Mouse (Mus musculus) heart, embryonic 10.5 days (tissue): ENCODE measurements around the gene Aldh18a1. TPM values are rescaled to one million over a fixed set of nuclear protein-coding genes. Genes with fewer than 3 reads are reported as not detected.
"Not testable (repeated sequence)": the region's sequence is repeated elsewhere in the genome, so short reads cannot be mapped to it uniquely, and the experiment has no call there.

Source experiments
- DNase-seq: peaks from one replicate; pipeline ENCODE4 v3.0.0-alpha.2; 2017; ENCODE audit warnings: low spot score
- H3K27ac ChIP-seq: fragments of 300-500 bp; sonication (generic); 2 replicates; pipeline ENCODE4 v1.5.1; 2016; ENCODE audit warnings: mild to moderate bottlenecking
- H3K27me3 ChIP-seq: fragments of 300-500 bp; sonication (generic); 2 replicates; pipeline ENCODE4 v1.6.1; 2016; ENCODE audit warnings: mild to moderate bottlenecking; ENCODE audit not compliant: poor library complexity, insufficient read depth, severe bottlenecking
- H3K36me3 ChIP-seq: fragments of 300-500 bp; sonication (generic); 2 replicates; pipeline ENCODE4 v1.6.1; 2016; ENCODE audit warnings: mild to moderate bottlenecking, moderate library complexity
- H3K4me1 ChIP-seq: fragments of 300-500 bp; sonication (generic); 2 replicates; pipeline ENCODE4 v1.6.1; 2016; ENCODE audit warnings: mild to moderate bottlenecking
- H3K4me3 ChIP-seq: fragments of 300-500 bp; sonication (generic); 2 replicates; pipeline ENCODE4 v1.5.1; 2016; ENCODE audit warnings: mild to moderate bottlenecking, moderate library complexity
- H3K9me3 ChIP-seq: fragments of 300-500 bp; sonication (generic); 2 replicates; pipeline ENCODE4 v1.6.1; 2016; ENCODE audit warnings: mild to moderate bottlenecking, moderate library complexity
- WGBS: fragments of 180-500 bp; shearing (Covaris S2); methylation state at CpG from one replicate; pipeline ENCODE4 v1.1.7; 2016; 5-methylcytosine and 5-hydroxymethylcytosine counted together
- polyA plus RNA-seq: library from polyadenylated mRNA; unstranded; fragments of >200 nt; fragmentation: Nextera tagmentation; extraction: Ambion mirVana; gene quantifications from 2 replicates; pipeline ENCODE4 v1.2.1, GENCODE M21; 2016

The Aldh18a1 gene
- polyA plus RNA-seq = 63.9 and 66.2 TPM in 2 replicates

DNA sequence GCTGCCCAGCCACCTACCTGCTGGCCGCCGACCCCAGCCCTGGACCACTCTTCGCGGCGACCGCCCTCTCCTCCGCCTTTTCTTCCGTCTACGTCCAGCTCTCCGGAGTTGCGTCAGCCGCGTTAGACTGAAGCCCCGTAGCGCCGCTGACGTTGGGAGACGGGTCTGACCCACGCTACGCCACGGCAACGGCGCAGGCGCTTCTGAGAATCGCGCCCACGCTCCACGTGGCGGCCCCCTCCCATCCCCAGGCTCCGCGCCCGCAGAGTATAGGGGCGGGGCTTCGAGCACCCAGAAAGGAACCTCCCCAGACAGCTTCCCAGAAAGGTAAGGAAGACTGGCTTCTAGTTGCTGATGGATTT, at the start of gene Aldh18a1:
Gene Aldh18a1 (minus strand): TSS at position 171 of the 362 bp plus-strand sequence.
- Histone ChIP-seq H3K4me1 (peaks cover 12% of the 10 kb centered on the region), H3K27ac (peak within 1 kb of the TSS; percentile 87), H3K27me3 (no peaks in the 10 kb centered on the region), H3K36me3 (peaks cover 15% of the 10 kb centered on the region), H3K9me3 (no peaks in the 10 kb centered on the region), H3K4me3 (peak within 1 kb of the TSS; percentile 77)
- WGBS = under 1% methylated on average over 34 of the region's 34 CpGs
- peak; percentile 96 for DNase-seq

DNA sequence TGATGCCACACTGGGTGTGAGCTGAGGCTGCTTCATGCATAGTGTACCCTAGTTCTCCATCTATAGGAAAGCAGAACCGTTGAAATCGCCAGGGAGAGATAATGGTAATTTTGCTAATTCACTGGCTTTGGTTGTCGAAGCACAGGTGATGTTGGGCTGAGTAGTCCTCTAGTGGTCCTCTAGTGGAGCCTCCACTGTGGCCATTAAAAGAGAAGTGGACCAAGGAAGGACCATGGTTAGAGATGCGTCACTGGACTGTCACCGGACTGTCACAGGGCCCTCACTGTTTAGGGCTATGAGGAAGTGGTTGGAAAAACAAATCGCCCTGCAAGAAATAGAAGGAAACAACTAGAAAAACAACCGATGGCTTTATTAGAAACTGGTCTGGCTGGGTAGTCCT, 49.3 kb upstream of the Aldh18a1 start:
- WGBS = 79% methylated on average over 7 of the region's 7 CpGs
- Histone ChIP-seq H3K9me3 (no peaks in the 10 kb centered on the region), H3K4me1 (0 out of 2 replicates have a peak, but pooled peaks cover 2% of the 10 kb centered on the region), H3K27me3 (no peaks in the 10 kb centered on the region), H3K36me3 (no peaks in the 10 kb centered on the region), H3K4me3 (no peak overlapping the region), H3K27ac (peak overlapping the region; percentile 2; the same call in 1 of the 2 replicates)
- DNase-seq = no peak

DNA sequence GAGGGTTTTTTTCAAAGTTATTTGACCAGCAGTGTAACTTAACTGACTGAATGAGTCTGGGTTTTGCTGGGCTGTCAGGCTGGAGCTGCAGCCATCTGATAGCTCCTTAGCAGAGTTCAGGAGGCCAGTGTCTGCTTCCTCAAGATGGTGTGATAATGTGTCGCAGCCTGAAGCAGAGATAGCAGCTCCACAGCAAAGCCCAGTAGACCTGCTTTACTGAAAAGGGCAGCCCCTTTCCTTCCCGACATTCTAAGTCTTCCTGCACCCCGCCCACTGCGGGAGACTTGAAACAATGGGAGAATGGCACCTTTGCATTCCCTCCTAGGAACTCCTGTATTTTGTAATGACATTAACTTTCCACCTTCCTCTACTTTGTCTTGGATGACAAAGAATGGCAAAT, 48.8 kb upstream of the Aldh18a1 start:
- 34% methylated on average over 4 of the region's 4 CpGs for whole genome bisulfite sequencing
- DNase-seq = no peak
- H3K27ac ChIP-seq = peak overlapping the region; percentile 2; the same call in 1 of the 2 replicates

DNA sequence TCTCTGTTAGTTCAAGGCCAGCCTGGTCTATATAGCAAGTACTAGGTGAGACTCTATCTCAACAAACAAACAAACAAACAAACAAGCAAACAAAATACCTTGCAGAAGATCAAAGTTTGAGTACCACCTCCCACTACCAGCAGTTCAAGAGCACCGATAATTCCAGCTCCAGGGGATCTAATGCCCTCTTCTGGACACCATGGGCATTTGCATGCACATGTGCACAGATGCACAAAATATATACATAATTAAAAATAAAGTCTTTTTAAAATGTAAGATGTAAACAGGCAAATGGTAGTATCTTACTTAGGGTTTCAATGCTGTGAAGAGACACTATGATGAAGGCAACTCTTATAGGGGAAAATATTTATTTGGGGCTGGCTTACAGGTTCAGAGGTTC, 44.9 kb upstream of the Aldh18a1 start:
- no peak overlapping the region for H3K27ac ChIP-seq
- H3K4me3 ChIP-seq = no peak overlapping the region
- 68% methylated on average over 1 of the region's 1 CpGs for WGBS

More for the DNA sequence above, 48.8 kb upstream of the Aldh18a1 start:
- no peaks in the 10 kb centered on the region for H3K9me3 ChIP-seq
- H3K4me1 ChIP-seq = 0 out of 2 replicates have a peak, but pooled peaks cover 2% of the 10 kb centered on the region
- no peaks in the 10 kb centered on the region for H3K36me3 ChIP-seq
- H3K4me3 ChIP-seq = no peak overlapping the region
- no peaks in the 10 kb centered on the region for H3K27me3 ChIP-seq

DNA sequence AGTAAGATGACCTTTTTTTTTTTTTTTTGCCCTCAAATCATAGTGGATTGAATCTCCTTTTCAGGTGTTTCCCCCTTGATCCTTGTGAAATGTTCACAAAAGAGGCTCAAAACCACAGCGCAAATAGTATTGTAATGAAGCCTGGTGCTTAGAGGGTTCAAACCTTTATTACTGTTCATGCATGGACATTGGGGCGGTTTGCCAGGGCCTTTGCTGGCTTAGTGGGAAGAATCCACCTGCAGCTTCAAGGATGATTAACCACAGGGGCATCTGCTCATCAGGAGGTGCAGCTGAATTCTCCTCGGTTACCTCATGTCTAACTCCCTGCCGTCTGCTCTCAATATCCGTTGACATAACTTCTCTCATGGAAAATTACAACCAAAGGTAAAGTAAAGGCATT, 44.4 kb upstream of the Aldh18a1 start:
- no peaks in the 10 kb centered on the region for H3K9me3 ChIP-seq

More for the DNA sequence above, 44.9 kb upstream of the Aldh18a1 start:
- H3K27me3 ChIP-seq = no peaks in the 10 kb centered on the region
- no peak for DNase-seq
- H3K9me3 ChIP-seq = no peaks in the 10 kb centered on the region
- H3K4me1 ChIP-seq = no peaks in the 10 kb centered on the region
- no peaks in the 10 kb centered on the region for H3K36me3 ChIP-seq

DNA sequence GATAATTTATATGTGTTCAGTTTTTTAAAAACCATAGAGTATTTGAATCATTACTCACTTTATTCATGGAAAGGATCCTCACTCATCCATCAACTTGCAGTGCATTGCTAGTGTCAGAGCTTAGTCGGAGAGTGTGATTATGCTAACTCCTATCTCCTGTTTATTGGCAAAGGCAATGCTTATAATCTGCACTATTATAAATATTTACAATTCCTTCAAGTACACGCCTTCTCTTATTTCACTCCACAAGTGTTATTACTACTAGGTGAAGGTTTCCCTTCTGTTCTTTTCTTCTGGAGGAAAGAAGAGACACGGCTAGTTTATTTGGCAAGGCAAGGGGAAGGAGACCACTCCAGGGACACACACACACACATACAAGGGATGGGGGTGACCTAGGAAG, 43.9 kb upstream of the Aldh18a1 start:
- no peak for DNase-seq
- 74% methylated on average over 3 of the region's 3 CpGs for whole genome bisulfite sequencing

More for the DNA sequence above, 44.4 kb upstream of the Aldh18a1 start:
- H3K4me3 ChIP-seq = no peak overlapping the region
- DNase-seq = no peak
- H3K4me1 ChIP-seq = no peaks in the 10 kb centered on the region
- H3K27ac ChIP-seq = no peak overlapping the region
- WGBS = 82% methylated on average over 5 of the region's 5 CpGs
- H3K27me3 ChIP-seq = no peaks in the 10 kb centered on the region
- H3K36me3 ChIP-seq = no peaks in the 10 kb centered on the region

DNA sequence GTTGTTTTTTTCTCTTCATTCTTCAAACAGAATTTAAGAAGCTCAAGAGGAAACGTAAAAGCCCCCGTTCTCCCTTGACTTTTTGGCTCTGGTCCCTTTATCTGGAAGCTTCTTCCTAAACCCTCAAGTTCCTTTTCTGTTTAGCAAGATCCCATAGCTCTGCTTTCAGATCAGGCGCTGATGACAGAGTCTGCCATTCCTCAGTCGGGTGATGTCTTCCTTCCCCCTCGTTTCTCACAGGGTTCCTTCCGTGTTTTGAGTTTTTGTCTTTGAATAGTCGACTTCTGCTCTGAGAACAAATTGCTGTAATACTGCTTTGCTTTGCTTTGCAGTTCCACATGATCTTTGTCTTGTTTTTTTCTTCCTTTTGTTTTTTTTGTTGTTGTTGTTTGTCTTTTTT, 42.3 kb upstream of the Aldh18a1 start:
- 59% methylated on average over 7 of the region's 7 CpGs for WGBS
- DNase-seq = no peak
- Histone ChIP-seq H3K4me1 (no peaks in the 10 kb centered on the region), H3K27me3 (no peaks in the 10 kb centered on the region), H3K4me3 (no peak overlapping the region), H3K36me3 (no peaks in the 10 kb centered on the region), H3K27ac (no peak overlapping the region), H3K9me3 (no peaks in the 10 kb centered on the region)

More for the DNA sequence above, 43.9 kb upstream of the Aldh18a1 start:
- Histone ChIP-seq H3K36me3 (no peaks in the 10 kb centered on the region), H3K4me1 (no peaks in the 10 kb centered on the region), H3K4me3 (no peak overlapping the region), H3K27ac (no peak overlapping the region), H3K27me3 (no peaks in the 10 kb centered on the region), H3K9me3 (no peaks in the 10 kb centered on the region)

DNA sequence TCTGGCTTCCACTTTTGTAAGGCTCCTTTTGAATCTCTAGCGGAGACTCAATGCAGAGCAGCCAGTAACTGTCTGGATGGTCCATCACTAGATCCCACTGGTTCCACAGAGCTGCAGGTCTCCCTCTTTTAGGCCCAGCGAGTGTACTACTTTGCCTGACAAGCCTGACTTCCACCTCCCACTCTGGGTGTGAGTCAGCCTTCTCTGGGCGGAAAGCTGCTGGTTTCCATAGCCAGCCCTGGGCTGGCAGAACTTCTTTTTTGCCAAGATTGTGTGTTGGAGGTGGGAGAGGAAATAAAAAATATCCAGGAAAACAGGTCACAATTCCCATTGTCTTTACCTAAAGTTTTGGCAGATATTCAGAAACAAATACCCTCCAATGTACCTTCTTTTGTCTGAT, 41.8 kb upstream of the Aldh18a1 start:
- no peak overlapping the region for H3K27ac ChIP-seq
- 81% methylated on average over 3 of the region's 3 CpGs for WGBS
- no peaks in the 10 kb centered on the region for H3K36me3 ChIP-seq
- no peak for DNase-seq
- H3K4me1 ChIP-seq = no peaks in the 10 kb centered on the region
- H3K4me3 ChIP-seq = no peak overlapping the region
- H3K27me3 ChIP-seq = no peaks in the 10 kb centered on the region
- no peaks in the 10 kb centered on the region for H3K9me3 ChIP-seq

DNA sequence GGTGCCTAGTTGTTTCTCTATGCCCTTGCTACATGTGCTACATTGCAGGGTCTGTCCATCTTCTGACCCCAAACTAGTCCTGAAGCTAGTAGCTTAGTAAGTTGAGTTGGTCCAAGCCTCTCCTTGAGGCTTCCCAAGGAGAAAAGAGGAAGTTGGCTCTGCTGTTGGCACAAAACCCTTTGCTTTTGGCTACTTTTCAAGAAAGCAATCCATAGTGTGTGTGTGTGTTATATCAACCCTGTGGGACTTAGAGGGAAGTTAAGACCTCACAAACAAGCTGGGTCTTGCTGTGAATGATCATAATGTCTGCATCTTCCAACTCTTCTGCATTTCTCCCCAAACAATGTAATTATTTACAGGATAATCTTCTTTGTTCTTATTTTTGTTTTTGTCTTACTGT, 40.7 kb upstream of the Aldh18a1 start:
- H3K27me3 ChIP-seq = no peaks in the 10 kb centered on the region
- H3K4me1 ChIP-seq = no peaks in the 10 kb centered on the region
- H3K9me3 ChIP-seq = no peaks in the 10 kb centered on the region
- no peak overlapping the region for H3K27ac ChIP-seq
- DNase-seq = no peak
- H3K4me3 ChIP-seq = no peak overlapping the region
- no peaks in the 10 kb centered on the region for H3K36me3 ChIP-seq

DNA sequence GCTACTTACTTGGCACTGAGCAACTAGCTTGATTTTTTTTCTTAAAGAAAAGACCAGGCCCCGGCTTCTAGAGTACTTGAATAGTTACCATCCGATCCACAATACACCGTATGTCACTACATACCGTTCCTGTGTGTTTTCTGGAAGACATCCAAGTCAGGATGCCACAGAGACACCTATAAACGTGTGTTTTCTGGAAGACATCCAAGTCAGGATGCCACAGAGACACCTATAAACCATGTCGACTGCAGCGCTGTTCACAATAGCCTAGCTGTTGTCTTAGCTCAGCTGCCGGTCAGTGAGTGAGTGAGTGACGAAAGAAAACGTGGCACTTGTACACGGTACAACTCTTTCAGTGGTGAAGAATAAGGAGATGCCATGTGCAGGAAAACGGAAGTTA, 37.7 kb upstream of the Aldh18a1 start:
- Histone ChIP-seq H3K27ac (no peak overlapping the region), H3K9me3 (no peaks in the 10 kb centered on the region), H3K36me3 (no peaks in the 10 kb centered on the region), H3K4me3 (no peak overlapping the region), H3K27me3 (no peaks in the 10 kb centered on the region), H3K4me1 (no peaks in the 10 kb centered on the region)
- WGBS = 63% methylated on average over 12 of the region's 12 CpGs
- DNase-seq = no peak

DNA sequence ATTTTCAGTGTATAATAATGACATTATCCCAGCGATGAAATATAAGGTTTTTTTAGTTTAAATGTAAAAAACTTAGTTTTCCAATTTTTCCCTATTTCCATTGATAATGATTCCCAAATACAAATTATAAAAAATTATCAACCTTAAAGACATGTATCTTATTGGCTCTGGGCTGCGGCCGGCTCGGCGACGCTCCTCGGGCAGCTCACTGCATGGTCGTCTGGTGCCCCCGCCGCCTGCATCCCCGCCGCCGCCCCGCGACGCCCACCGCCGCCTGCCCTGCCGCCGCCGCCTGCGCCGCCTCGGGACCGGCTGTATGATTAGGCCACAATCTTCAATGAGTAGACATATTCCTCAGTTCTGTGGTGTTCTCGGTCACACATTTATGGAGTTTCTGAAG, 33.4 kb upstream of the Aldh18a1 start:
- H3K4me3 ChIP-seq, H3K36me3 ChIP-seq, DNase-seq, H3K4me1 ChIP-seq, H3K27me3 ChIP-seq, H3K27ac ChIP-seq, H3K9me3 ChIP-seq: not testable (repeated sequence)
- WGBS = 29% methylated on average over 16 of the region's 26 CpGs

DNA sequence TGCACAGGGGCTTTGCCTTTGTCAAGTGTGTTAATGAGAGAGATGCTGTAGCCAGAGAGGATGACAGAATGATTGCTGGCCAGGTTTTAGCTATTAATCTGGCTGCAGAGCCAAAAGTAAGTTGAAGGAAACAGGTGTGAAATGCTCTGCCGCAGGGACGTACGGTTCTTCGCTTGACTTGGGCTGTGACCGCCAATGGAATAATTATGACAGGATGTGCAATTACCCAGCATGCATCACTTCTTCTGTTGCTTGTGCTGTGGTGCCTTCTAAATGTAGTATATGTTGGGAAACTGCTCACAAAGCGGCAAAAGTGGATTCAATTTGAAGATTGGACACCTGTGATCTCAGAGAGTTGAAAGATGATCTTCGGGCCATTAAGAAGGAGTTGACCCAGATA, 27.8 kb upstream of the Aldh18a1 start:
- no peaks in the 10 kb centered on the region for H3K36me3 ChIP-seq
- 90% methylated on average over 7 of the region's 7 CpGs for WGBS
- no peak overlapping the region for H3K4me3 ChIP-seq
- H3K9me3 ChIP-seq = no peaks in the 10 kb centered on the region
- DNase-seq = no peak
- no peaks in the 10 kb centered on the region for H3K27me3 ChIP-seq
- H3K4me1 ChIP-seq = peaks cover 6% of the 10 kb centered on the region
- H3K27ac ChIP-seq = no peak overlapping the region

DNA sequence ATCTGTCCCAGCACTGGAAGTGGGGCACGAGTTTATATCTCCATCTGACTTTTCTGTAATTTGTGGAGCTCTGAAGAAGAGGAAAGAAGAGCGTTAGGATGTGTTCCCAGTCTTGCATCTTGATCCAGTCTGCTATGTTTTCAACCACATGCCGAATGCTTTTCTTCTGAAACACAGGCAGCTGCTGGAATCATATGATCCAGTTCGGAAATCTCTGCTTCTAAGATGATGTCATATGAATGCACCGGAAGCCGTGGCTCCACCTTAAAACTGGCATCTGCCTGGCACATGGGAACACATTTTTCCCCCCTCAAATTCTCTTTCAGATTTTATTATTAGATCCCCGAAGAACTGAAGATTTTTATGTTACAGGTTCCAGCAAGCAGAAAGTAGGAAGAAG, 26.5 kb upstream of the Aldh18a1 start:
- Histone ChIP-seq H3K27me3 (no peaks in the 10 kb centered on the region), H3K4me1 (peaks cover 7% of the 10 kb centered on the region), H3K27ac (no peak overlapping the region), H3K36me3 (no peaks in the 10 kb centered on the region), H3K9me3 (no peaks in the 10 kb centered on the region), H3K4me3 (no peak overlapping the region)
- WGBS = 76% methylated on average over 7 of the region's 7 CpGs
- DNase-seq = no peak

DNA sequence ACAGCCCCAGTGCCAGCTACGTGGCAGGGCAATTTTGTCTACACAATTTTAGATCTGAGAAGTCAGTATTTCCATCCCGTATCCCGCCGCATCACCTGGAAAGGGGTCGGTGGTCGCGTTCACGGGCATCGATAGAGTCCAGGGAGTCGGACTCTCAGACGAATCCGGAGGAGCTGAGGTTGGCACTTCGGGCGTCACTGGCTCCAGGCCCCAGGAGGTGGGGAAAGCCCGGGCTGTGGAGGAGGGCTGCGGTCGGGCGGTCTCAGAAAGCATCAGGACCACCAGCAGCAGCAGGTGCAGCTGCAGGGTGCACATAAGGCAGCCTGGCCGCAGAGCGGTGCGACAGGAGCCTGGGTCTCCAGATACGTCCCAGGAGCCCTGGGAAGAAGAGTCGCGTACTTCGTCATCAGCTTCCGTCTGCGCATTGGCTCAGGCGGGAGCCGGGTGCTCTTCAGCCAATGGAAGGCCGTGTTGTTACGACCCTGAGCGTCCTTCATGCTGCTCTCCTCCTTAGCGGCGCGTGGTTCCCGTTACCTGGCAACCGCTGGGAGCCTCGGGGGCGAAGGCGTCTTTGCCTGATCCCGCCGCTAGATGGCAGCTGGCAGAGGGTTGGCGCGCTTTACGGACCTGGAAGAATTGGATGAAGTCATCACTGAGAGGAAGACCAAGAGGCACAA, 23.7 kb upstream of the Aldh18a1 start, which contains the start of the genes Tctn3 and Entpd1:
Gene Tctn3 (minus strand): TSS at position 404 of the 677 bp plus-strand sequence.
Gene Entpd1 (plus strand): TSS at position 537 of the 677 bp plus-strand sequence.
- Histone ChIP-seq H3K4me1 (peaks cover 7% of the 10 kb centered on the region), H3K27me3 (no peaks in the 10 kb centered on the region), H3K9me3 (no peaks in the 10 kb centered on the region), H3K4me3 (peak within 1 kb of the TSS; percentile 90), H3K27ac (peak within 1 kb of the TSS; percentile 86), H3K36me3 (peaks cover 27% of the 10 kb centered on the region)
- peak; percentile 99 for DNase-seq
- WGBS = under 1% methylated on average over 45 of the region's 45 CpGs
